7 mouse cellular contexts compared by ENCODE assay signal in the genomic region with DNA sequence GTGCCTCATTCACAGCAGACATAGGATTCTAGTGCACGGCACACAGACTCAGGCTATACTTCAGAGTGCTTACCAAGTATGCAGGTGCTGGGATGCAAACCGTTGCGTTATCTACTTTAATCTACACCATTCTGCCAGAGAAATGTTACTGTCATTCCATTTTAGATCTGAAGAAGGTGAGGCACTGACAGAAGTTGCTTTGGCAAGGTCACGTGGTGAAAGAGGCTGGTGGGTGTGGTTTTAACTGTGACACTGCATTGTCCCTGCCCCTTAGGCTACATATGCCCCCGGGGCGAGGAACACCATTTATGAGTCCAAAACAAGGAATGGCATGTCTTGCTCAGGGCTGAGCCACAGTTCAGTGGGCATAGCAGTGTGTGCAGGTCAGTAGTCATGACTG. TPM values are rescaled to one million over a fixed set of nuclear protein-coding genes. Genes with fewer than 3 reads are reported as not detected.
DNase-seq lines count a peak whose midpoint lies in the region; ATAC-seq and TF ChIP-seq lines count a peak whose summit lies in the region.

No protein-coding gene starts in this region.

- no peak for TF ChIP-seq POLR2A in cortical plate, adult 2 months (IDR thresholded peaks at IDR 0.05; ENCODE audit: extremely low read depth, insufficient read depth, low read length)

- DNase-seq in kidney, postnatal 14 days: no peak
- DNase-seq in urinary bladder, adult 2 months (ENCODE audit: low spot score): no peak
- no peak for DNase-seq in cerebellum, adult 11-12 months

- no peak overlapping the region for H3ac ChIP-seq in C2C12 (ENCODE audit: control insufficient read depth, insufficient read length, low read depth)

- no peak for ATAC-seq in kidney, embryonic 14.5 days (ENCODE audit: low FRiP score, low TSS enrichment)
- ATAC-seq in limb, embryonic 15.5 days (ENCODE audit: insufficient number of reproducible peaks, low FRiP score, low TSS enrichment, low read depth): no peak

- H3K9ac ChIP-seq in kidney, embryonic 14.5 days (ENCODE audit: low read depth, low read length): no peak overlapping the region
- H3K9ac ChIP-seq in limb, embryonic 15.5 days: no peak overlapping the region

- H3K79me2 ChIP-seq in C2C12 (ENCODE audit: control insufficient read depth, insufficient read depth): peaks cover 32% of the 10 kb centered on the region

- H3K4me2 ChIP-seq in kidney, embryonic 14.5 days (replicated peaks; ENCODE audit: low read depth, low read length): no peak overlapping the region
- H3K4me2 ChIP-seq in limb, embryonic 15.5 days: no peak overlapping the region

- no peak overlapping the region for H3K4me3 ChIP-seq in kidney, embryonic 14.5 days (ENCODE audit: low read length)
- no peak overlapping the region for H3K4me3 ChIP-seq in C2C12 (ENCODE audit: insufficient read depth, poor library complexity, severe bottlenecking)
- H3K4me3 ChIP-seq in cortical plate, adult 2 months (ENCODE audit: insufficient read depth, low read length): no peak overlapping the region
- H3K4me3 ChIP-seq in limb, embryonic 15.5 days: no peak overlapping the region

- no peak for TF ChIP-seq CTCF in C2C12 (IDR thresholded peaks at IDR 0.05; ENCODE audit: control insufficient read depth, insufficient read depth, insufficient read length)
- TF ChIP-seq CTCF in cortical plate, adult 2 months (IDR thresholded peaks at IDR 0.05; ENCODE audit: extremely low read depth, insufficient read depth, low read length): no peak

- H3K27ac ChIP-seq in kidney, embryonic 14.5 days (ENCODE audit: low read depth, low read length): peak overlapping the region; percentile 49; the same call in 1 of the 2 replicates
- H3K27ac ChIP-seq in cortical plate, adult 2 months (ENCODE audit: insufficient read depth, low read length): peak overlapping the region; percentile 54
- H3K27ac ChIP-seq in limb, embryonic 15.5 days: peak overlapping the region; percentile 86

- WGBS in kidney, embryonic 14.5 days: 86% methylated on average over 6 of the region's 6 CpGs
- 73% methylated on average over 6 of the region's 6 CpGs for WGBS in limb, embryonic 15.5 days

- H3K36me3 ChIP-seq in kidney, embryonic 14.5 days (ENCODE audit: control insufficient read depth, insufficient read depth, low read length): no peaks in the 10 kb centered on the region
- H3K36me3 ChIP-seq in C2C12 (ENCODE audit: control insufficient read depth, insufficient read depth): peaks cover 9% of the 10 kb centered on the region
- H3K36me3 ChIP-seq in limb, embryonic 15.5 days: no peaks in the 10 kb centered on the region

- no peaks in the 10 kb centered on the region for H3K27me3 ChIP-seq in kidney, embryonic 14.5 days (ENCODE audit: control insufficient read depth, insufficient read depth, low read length)
- no peaks in the 10 kb centered on the region for H3K27me3 ChIP-seq in C2C12 (ENCODE audit: control insufficient read depth, insufficient read depth, insufficient read length)
- no peaks in the 10 kb centered on the region for H3K27me3 ChIP-seq in limb, embryonic 15.5 days

- H3K4me1 ChIP-seq in kidney, embryonic 14.5 days (ENCODE audit: control insufficient read depth, insufficient read depth, low read length): peaks cover 15% of the 10 kb centered on the region
- H3K4me1 ChIP-seq in cortical plate, adult 2 months (ENCODE audit: control insufficient read depth, insufficient read depth, low read length): peaks cover 8% of the 10 kb centered on the region
- peaks cover 74% of the 10 kb centered on the region for H3K4me1 ChIP-seq in limb, embryonic 15.5 days

- no peaks in the 10 kb centered on the region for H3K9me3 ChIP-seq in kidney, embryonic 14.5 days (ENCODE audit: control insufficient read depth, low read length)
- no peaks in the 10 kb centered on the region for H3K9me3 ChIP-seq in limb, embryonic 15.5 days

- H3K79me3 ChIP-seq in C2C12 (ENCODE audit: low read depth): peaks cover 1% of the 10 kb centered on the region

TF ChIP-seq in C2C12, 6 proteins besides CTCF, POLR2A, EP300 and RAD21:
- TF ChIP-seq MYOG (IDR thresholded peaks at IDR 0.05; ENCODE audit: control insufficient read depth, extremely low read depth, insufficient read length) (no peak), MAX (IDR thresholded peaks at IDR 0.05) (no peak), CEBPB (IDR thresholded peaks at IDR 0.05; ENCODE audit: low read depth) (no peak), MYOD1 (IDR thresholded peaks at IDR 0.05; ENCODE audit: control insufficient read depth, insufficient read length, low read depth) (no peak), USF1 (IDR thresholded peaks at IDR 0.05; ENCODE audit: low read depth) (peak; percentile 81)

RNA-seq across cellular contexts. Expression of gene Gsn, which starts 16.7 kb away (rescaled TPM):
- polyA plus RNA-seq in kidney, embryonic 14.5 days (2014; fragmentation: Nextera tagmentation; extraction: Ambion mirVana): 57.6 and 84.2 TPM in 2 replicates
- polyA plus RNA-seq in C2C12 (2012; fragmentation: generic; extraction: Trizol): 166 TPM
- 96.0 and 134 TPM in 2 replicates for polyA plus RNA-seq in cortical plate, adult 2 months (2012; rRNA removed)
- 288 and 360 TPM in 2 replicates for polyA plus RNA-seq in limb, embryonic 15.5 days (2015; fragmentation: Nextera tagmentation; extraction: Ambion mirVana)
- 4,184 and 4,255 TPM in 2 replicates for polyA plus RNA-seq in urinary bladder, adult 2 months (2012; rRNA removed)

Comparison
In these comparisons a context has a peak if more than half of its experiments do, and no peak if none do; other contexts are left out.
1. RNA of gene Gsn, which starts 16.7 kb away (polyA plus RNA-seq): 4,184 to 4,255 TPM in urinary bladder, adult 2 months; 288 to 360 TPM in limb, embryonic 15.5 days, 166 TPM in C2C12 (single experiment), 96.0 to 134 TPM in cortical plate, adult 2 months and 57.6 to 84.2 TPM in kidney, embryonic 14.5 days; every median in the first group is over 10 times any median in the second.
2. Peak in every context shown above with its lines, with median percentiles within 50 percentile points of each other: H3K27ac ChIP-seq.